Mouse (Mus musculus) stomach, postnatal 0 days (tissue): ENCODE measurements at regions not wholly inside any gene's neighbourhood (a gene's known extent, or its start where the extent isn't known, plus 50 kb on each side); places are given as distances from the start of the nearest gene placed in this dataset.

Source experiments
- CTCF ChIP-seq: IDR thresholded peaks from 2 replicates; pipeline ENCODE4 v1.5.1; 2016; ENCODE audit warnings: antibody characterized with exemption, low read depth, mild to moderate bottlenecking, moderate library complexity
- EP300 ChIP-seq: optimal IDR thresholded peaks from 2 replicates; pipeline ENCODE3; 2016; ENCODE audit warnings: antibody characterized with exemption

GRCm38 (mm10) chr11:6738163-6738562 lies 79.8 kb downstream of the Ramp3 start:
- TF ChIP-seq CTCF, result no peak
- no peak for TF ChIP-seq EP300
